Mouse (Mus musculus): ENCODE data around the gene Mthfsl. TPM values are rescaled to one million over a fixed set of nuclear protein-coding genes. Genes with fewer than 3 reads are reported as not detected.
"Not testable (repeated sequence)": the region's sequence is repeated elsewhere in the genome, so short reads cannot be mapped to it uniquely, and the experiment has no call there.

Gene Mthfsl
- polyA plus RNA-seq, 1 experiment from 2014 or later: 105 TPM

- not testable (repeated sequence) for H3K4me3 ChIP-seq (ENCODE audit: inconsistent target); H3K36me3 ChIP-seq (ENCODE audit: inconsistent target)
- peaks cover 71% of the 10 kb centered on the region for H3K79me2 ChIP-seq (ENCODE audit: inconsistent target)
- WGBS (ENCODE audit: missing documents): 90% methylated on average over 1 of the region's 5 CpGs
- H3K27ac ChIP-seq: peak overlapping the region; percentile 100
These were observed 9.1 kb downstream of the Mthfsl start for GRCm38 (mm10) chr9:88710910-88711438.

DNA sequence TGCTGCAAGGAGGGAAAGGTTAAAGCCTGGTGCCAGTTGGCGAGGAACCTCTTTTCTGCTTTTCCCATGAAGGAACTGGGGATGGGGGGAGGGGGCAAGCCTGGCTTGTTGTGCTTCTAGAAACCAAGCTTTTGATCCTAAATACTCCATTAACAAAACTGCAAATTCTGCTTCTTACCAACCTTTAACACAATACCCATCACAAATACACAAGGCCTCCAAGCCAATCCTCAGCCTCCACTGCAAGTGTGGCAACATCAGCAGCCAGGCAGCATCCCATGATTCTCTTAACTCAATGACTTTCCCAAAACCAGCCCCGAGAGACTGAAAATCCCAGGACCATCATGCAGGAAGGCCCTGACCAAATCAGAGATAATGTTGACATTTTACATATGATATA lies 9.7 kb downstream of the Mthfsl start:
- 86% methylated on average over 2 of the region's 2 CpGs for WGBS (ENCODE audit: missing documents)
- H3K27ac ChIP-seq: peak overlapping the region; percentile 100
- H3K4me3 ChIP-seq (ENCODE audit: inconsistent target): not testable (repeated sequence)

GRCm38 (mm10) chr9:88709794-88710193 lies 10.3 kb downstream of the Mthfsl start:
- WGBS (ENCODE audit: missing documents): 0% methylated on average over 2 of the region's 5 CpGs
- Histone ChIP-seq H3K79me2 (ENCODE audit: inconsistent target) (peaks cover 70% of the 10 kb centered on the region), H3K27ac (peak overlapping the region; percentile 100)
- H3K4me3 ChIP-seq (ENCODE audit: inconsistent target); H3K36me3 ChIP-seq (ENCODE audit: inconsistent target): not testable (repeated sequence)

More for the DNA sequence above, 9.7 kb downstream of the Mthfsl start:
- peaks cover 71% of the 10 kb centered on the region for H3K79me2 ChIP-seq (ENCODE audit: inconsistent target)
- H3K36me3 ChIP-seq (ENCODE audit: inconsistent target): not testable (repeated sequence)

- H3K79me2 ChIP-seq (ENCODE audit: inconsistent target): peaks cover 66% of the 10 kb centered on the region
- 70% methylated on average over 6 of the region's 6 CpGs for WGBS (ENCODE audit: missing documents)
- peak overlapping the region; percentile 100 for H3K27ac ChIP-seq
- H3K4me3 ChIP-seq (ENCODE audit: inconsistent target): no peak overlapping the region
- no peaks in the 10 kb centered on the region for H3K36me3 ChIP-seq (ENCODE audit: inconsistent target)
These were observed 10.8 kb downstream of the Mthfsl start for GRCm38 (mm10) chr9:88709304-88709703.

DNA sequence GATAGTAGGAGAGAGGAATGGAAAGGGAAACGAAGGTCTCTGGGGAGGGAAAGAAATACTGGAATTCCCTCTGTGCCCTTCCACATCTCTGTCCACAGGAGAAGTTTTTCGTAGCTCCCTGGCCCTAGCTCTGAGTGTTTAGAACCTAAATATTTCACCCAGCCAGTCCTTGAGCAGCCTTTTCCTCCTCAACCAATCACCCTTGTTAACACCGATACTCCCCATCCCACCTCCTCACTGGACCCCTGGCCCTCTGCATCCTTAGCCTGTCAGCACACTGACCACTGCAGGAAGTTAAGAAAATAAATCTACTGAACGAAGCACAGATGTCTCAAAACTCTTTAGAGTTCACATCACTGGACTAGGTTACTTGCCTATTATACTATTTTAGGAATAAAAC lies 13.4 kb downstream of the Mthfsl start:
- H3K36me3 ChIP-seq (ENCODE audit: inconsistent target): no peaks in the 10 kb centered on the region
- peaks cover 40% of the 10 kb centered on the region for H3K79me2 ChIP-seq (ENCODE audit: inconsistent target)
- no peak overlapping the region for H3K27ac ChIP-seq
- 92% methylated on average over 4 of the region's 4 CpGs for WGBS (ENCODE audit: missing documents)
- no peak overlapping the region for H3K4me3 ChIP-seq (ENCODE audit: inconsistent target)

GRCm38 (mm10) chr9:88705157-88705556 lies 14.9 kb downstream of the Mthfsl start:
- H3K36me3 ChIP-seq (ENCODE audit: inconsistent target); H3K4me3 ChIP-seq (ENCODE audit: inconsistent target); H3K27ac ChIP-seq: not testable (repeated sequence)
- H3K79me2 ChIP-seq (ENCODE audit: inconsistent target): peaks cover 33% of the 10 kb centered on the region
- 96% methylated on average over 8 of the region's 8 CpGs for WGBS (ENCODE audit: missing documents)

DNA sequence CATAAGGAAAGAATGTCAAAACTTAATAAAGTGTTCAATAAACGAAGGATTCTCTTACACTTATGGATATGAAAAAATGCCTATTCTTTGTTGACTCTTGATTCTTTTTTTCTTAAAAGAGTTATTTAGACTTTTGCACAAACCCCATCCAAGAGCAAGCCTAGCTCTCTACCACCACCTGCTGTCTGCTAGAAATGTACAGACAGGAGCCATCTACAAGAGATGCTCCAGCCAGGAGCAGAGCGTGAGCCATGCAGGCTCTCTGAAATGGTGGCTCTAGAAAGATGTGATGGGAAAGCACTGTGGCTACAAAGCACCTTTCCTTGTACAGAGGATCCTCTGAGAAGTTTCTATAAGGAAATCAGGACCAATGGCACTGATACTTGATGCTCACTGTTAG lies 21.4 kb downstream of the Mthfsl start:
- H3K36me3 ChIP-seq (ENCODE audit: inconsistent target); H3K27ac ChIP-seq; H3K4me3 ChIP-seq (ENCODE audit: inconsistent target); H3K79me2 ChIP-seq (ENCODE audit: inconsistent target): not testable (repeated sequence)
- WGBS (ENCODE audit: missing documents): no CpG with 5 or more reads among the region's 2 CpGs

GRCm38 (mm10) chr9:88691307-88691706 lies 28.8 kb downstream of the Mthfsl start:
- H3K36me3 ChIP-seq (ENCODE audit: inconsistent target); H3K4me3 ChIP-seq (ENCODE audit: inconsistent target); H3K79me2 ChIP-seq (ENCODE audit: inconsistent target); H3K27ac ChIP-seq: not testable (repeated sequence)
- 71% methylated on average over 2 of the region's 2 CpGs for WGBS (ENCODE audit: missing documents)

- not testable (repeated sequence) for H3K36me3 ChIP-seq (ENCODE audit: inconsistent target); H3K27ac ChIP-seq; H3K4me3 ChIP-seq (ENCODE audit: inconsistent target); H3K79me2 ChIP-seq (ENCODE audit: inconsistent target)
- WGBS (ENCODE audit: missing documents): 88% methylated on average over 1 of the region's 3 CpGs
These were observed 30.6 kb downstream of the Mthfsl start for GRCm38 (mm10) chr9:88689451-88689850.

- H3K4me3 ChIP-seq (ENCODE audit: inconsistent target); H3K36me3 ChIP-seq (ENCODE audit: inconsistent target); H3K27ac ChIP-seq; H3K79me2 ChIP-seq (ENCODE audit: inconsistent target): not testable (repeated sequence)
- no CpG with 5 or more reads among the region's 1 CpGs for WGBS (ENCODE audit: missing documents)
These were observed 33.4 kb downstream of the Mthfsl start for GRCm38 (mm10) chr9:88686719-88687118.

DNA sequence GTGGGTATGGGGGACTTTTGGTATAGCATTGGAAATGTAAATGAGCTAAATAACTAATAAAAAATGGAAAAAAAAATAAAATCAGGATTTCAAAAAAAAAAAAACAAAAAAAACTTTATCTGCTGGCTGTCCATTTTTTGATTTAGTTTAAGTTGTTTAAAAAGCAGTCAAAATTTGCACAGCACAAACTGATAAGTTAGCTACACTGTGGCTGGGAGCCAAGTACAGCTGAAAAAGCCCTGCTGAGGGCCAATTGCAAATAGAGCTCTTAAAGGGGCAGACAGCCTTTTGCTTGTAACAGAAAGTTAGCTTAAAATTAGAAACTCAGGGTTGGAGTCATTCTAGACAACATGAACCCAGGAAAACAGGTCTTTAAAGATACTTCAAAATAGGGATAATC lies 61.8 kb downstream of the Mthfsl start:
- not testable (repeated sequence) for H3K36me3 ChIP-seq (ENCODE audit: inconsistent target); H3K4me3 ChIP-seq (ENCODE audit: inconsistent target)

DNA sequence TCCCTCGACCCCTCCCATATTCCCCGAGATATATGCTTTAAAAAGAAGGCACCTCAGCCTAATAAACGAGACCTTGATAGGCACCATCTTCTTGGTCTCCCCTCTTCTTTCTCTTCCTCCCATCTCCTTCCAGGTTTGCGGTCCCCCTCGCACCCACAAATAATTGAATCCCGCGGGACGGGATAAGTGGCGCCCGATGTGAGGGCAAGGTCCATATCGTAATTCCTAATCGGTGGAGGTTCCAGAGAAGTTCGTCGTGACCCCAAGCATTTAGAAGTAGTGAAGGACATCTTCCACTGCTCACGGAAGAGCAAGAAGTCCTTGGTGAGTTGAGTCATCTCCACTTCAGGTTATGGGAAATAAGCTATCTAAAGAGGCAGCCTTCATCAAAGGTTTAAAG lies 69.4 kb downstream of the Mthfsl start:
- not testable (repeated sequence) for H3K36me3 ChIP-seq (ENCODE audit: inconsistent target); H3K4me3 ChIP-seq (ENCODE audit: inconsistent target); H3K27ac ChIP-seq; H3K79me2 ChIP-seq (ENCODE audit: inconsistent target)
- 98% methylated on average over 6 of the region's 15 CpGs for WGBS (ENCODE audit: missing documents)

More for the DNA sequence above, 61.8 kb downstream of the Mthfsl start:
- H3K79me2 ChIP-seq (ENCODE audit: inconsistent target); H3K27ac ChIP-seq: not testable (repeated sequence)

Other genes with a start within 250 kb of the Mthfsl start
- 51.6 to 196 TPM (median 122 TPM) in 3 replicates for gene Syncrip, start 237.7 kb downstream of the Mthfsl start, polyA plus RNA-seq (2018)
- gene Zfp949, start 172.3 kb downstream of the Mthfsl start, polyA plus RNA-seq (2018): 3.5 to 7.6 TPM (median 7.1 TPM) in 3 replicates
- gene Trim43a, start 139.4 kb downstream of the Mthfsl start, polyA plus RNA-seq (2018): not detected in 3 replicates
- gene Bcl2a1d, start 11.6 kb upstream of the Mthfsl start, polyA plus RNA-seq (2018): 21.3 to 27.9 TPM (median 23.0 TPM) in 3 replicates
- gene Trim43c, start 118.9 kb upstream of the Mthfsl start, polyA plus RNA-seq (2018): not detected in 3 replicates
- gene Bcl2a1a, start 236.6 kb upstream of the Mthfsl start, polyA plus RNA-seq (2018): 1.1 to 2.7 TPM (median 2.3 TPM) in 3 replicates

Data from macrophage (primary cell).